Mouse (Mus musculus) spleen, adult 12 weeks (tissue): ENCODE results near the gene Slc17a8.
"Not testable (repeated sequence)": the region's sequence is repeated elsewhere in the genome, so short reads cannot be mapped to it uniquely, and the experiment has no call there.

Experiments used
- DNase-seq: peaks from one replicate; pipeline ENCODE4 v3.0.0; 2022; ENCODE audit warnings: low spot score

The Slc17a8 gene

DNA sequence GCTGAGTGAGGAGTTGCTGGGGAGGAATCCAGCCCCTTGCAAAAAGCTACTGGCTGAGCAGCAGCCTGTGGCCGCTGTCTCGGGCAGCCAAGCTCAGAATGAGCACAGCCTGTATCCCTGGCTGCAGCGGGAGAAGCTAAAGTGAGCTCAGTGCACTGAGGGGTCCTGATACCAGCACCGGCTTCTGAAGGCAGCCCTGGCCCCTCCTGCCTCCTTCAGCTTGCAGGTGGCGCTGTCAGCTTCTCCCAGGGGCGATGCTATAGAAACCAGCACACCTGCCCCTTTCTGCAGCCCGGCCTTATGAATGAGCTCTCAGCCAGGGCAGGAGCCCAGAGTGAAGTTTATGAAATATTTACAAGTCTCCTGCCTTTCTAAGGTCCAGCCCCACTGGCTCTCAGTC is at the start of gene Slc17a8:
Gene Slc17a8, minus strand, starts transcription at position 125 of the 400 bp plus-strand sequence.
- no peak for DNase-seq

DNA sequence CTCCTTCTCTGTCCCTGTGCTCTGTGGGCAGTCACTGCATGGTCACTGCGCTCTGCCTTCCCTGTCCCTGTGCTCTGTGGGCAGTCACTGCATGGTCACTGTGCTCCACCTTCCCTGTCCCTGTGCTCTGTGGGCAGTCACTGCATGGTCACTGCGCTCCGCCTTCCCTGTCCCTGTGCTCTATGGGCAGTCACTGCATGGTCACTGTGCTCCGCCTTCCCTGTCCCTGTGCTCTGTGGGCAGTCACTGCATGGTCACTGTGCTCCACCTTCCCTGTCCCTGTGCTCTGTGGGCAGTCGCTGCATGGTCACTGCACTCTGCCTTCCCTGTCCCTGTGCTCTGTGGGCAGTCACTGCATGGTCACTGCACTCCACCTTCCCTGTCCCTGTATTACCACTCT is 49.3 kb upstream of the Slc17a8 start:
- DNase-seq = not testable (repeated sequence)

DNA sequence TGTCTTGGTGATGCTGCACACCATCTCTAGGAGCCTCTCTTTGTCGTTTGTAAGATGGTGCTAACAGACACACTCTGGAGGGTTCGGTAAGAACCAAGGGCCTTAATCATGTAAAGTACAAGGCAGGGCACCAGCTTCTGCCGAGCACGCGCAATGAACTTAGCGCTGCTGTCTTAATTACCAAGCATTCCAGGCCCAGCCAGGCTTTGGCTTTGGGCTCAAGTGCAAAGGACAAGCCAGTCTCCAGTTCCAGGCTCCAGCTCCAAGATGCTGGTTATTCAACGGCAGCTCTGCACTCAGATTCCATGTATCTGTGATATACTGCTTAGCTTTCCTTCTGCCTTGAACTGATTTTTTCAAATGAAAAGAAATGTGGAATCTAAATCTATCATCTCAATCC is 46.5 kb upstream of the Slc17a8 start:
- no peak for DNase-seq

DNA sequence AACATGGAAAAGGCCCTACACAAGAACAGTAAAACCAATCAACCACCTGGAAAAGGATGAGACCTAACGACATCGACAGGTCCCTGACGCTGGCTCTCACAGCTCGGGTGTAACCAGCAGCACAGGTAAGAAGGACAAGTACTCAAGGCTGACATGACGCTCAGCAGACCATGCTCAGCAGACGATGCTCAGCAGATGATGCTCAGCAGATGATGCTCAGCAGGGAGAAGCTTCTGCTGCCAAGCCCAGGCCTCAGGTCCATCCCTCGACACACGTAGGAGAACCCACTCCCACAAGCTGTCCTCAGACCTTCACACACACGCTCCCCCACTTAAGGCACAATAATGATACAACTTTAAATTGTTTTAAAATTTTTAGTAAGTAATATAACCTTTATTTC is 44.6 kb upstream of the Slc17a8 start:
- no peak for DNase-seq

DNA sequence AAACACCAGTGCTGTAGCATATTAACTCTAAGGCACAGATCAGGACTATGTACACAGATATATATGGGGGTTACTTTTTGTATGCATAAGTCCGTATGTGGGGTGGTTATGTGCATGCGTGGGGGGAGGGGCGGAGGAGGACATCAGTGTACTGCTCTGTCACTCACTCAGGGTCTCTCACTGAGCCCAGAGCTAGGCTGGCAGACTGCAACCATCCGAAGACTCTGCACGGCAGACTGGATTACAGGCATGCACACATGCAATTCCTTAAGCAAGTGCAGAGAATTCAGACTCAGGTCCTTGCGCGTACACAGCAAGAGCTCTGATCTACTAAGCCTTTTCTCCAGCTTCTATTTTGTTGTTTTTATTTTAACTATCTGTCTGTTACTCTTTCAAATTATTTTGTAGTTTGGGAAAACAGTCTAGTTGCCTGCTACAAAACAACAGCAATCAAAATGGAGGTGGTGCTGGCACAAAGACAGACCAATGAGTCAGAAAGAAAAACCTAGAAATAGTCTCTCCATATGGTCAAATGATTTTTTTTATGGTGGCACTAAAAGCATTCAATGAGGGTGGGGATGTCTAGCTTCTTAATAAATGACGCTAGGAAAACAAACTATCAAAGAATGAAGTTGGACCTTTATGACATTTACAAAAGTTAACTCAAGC is 44.1 kb upstream of the Slc17a8 start:
- no peak for DNase-seq

DNA sequence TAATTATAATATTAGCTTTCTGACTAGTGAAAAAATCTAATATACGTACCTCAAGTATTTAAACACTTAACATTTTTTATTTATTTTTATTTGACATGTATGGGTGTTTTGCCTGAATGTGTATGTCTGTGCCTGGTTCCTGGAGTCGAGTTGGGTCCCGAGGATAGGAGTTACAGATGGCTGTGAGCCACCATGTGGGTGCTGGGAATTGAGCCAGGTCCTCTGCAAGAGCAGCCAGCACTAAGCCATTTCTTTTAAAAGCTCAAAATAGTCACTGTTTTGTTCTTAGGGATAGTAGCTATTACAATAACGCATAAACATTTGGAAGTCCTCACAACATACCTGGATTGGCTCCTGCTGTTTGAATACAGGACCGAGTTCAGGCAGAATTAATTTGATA is 35.3 kb upstream of the Slc17a8 start:
- no peak for DNase-seq

DNA sequence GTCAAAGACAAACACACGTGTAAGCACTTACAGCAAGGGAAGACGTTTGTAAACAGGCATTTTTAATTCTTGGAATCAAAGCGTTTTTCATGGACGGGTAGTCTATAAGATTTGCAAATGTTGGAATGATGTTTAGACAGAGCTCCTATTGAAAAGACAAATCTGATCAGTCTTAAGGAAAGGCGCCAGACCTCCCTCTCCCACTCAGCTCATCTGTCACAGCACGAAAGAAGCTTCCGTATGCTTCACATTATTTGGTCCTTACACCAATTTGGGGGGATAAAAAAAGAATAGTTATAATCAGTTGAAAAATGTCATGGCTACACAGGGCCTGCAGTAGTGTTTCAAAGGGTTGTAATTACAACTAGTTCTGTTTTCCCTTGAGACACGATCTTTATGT is 31.9 kb upstream of the Slc17a8 start:
- no peak for DNase-seq

DNA sequence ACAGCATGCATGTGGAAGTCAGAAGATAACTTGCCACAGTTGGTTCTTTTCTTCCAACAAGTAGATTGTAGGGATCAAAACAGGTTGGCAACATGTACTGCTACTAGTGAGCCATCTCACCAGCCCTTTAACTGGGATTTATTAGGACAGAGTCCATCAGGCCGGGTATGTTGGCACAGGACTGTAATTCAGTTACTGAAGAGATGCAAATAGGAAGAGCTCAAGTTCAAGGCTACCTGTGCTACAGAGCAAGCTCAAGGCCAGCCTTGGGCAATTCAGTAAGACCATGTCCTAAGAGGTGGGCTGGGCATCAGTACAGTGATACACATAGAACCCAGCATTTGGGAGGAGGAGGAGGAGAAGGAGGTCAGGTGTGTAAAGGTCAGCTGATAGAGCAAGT is 30.6 kb upstream of the Slc17a8 start:
- DNase-seq = no peak

DNA sequence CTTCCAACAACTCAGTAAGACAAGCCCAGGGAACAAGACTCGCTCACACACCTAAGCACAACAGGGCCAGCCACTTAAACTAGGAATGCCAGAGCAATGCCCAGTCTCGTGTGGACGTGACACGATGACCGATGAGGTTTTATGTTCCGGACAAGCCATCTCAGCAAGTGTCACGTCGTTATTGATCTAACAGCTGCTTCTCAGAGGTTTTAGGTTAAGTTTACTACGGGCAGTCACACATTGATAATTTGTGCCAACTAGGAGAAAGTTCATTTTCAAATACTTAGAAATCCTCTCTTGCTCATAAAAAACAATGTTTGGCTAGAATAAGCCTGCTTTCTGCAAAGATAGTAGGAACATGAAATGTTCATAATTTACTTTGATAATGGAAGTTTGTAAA is 25.9 kb upstream of the Slc17a8 start:
- no peak for DNase-seq

DNA sequence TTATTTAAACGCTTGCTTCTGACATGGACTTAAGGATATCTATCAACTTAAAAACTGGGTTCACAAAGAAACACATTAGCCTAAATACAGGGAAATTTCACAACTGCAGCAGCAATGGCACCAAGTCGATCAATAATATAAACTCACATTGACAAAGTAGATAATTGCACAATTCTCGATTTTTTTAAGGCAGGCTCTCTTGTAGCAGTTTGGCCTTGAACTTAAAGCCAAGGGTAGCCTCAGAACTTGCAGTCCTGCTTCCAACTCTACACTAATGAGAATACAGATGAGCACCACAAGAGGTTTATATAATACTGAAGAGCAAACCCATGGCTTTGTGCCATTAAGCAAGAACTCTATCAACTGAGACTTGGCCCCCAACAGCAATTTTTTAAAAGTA is 15.9 kb upstream of the Slc17a8 start:
- DNase-seq = no peak

DNA sequence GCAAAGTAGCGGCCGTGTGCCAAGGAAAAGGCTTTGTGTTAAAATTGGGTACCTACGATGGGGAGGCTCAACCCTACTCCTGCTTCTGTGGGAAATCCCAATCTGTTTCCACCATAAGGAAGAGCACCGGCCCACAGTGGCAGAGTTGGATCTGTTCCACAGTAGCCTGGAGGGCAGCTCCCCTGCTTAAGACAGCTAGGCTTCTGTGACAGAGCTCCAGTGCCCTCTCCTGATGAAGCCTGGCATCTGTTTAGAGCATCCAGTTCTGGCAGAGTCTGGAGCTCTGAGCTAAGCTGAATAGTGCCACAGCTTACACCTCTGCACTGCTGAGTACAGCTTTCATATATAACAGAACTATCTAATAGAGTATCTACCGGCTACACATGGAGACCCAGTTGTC is 14.0 kb upstream of the Slc17a8 start:
- no peak for DNase-seq

DNA sequence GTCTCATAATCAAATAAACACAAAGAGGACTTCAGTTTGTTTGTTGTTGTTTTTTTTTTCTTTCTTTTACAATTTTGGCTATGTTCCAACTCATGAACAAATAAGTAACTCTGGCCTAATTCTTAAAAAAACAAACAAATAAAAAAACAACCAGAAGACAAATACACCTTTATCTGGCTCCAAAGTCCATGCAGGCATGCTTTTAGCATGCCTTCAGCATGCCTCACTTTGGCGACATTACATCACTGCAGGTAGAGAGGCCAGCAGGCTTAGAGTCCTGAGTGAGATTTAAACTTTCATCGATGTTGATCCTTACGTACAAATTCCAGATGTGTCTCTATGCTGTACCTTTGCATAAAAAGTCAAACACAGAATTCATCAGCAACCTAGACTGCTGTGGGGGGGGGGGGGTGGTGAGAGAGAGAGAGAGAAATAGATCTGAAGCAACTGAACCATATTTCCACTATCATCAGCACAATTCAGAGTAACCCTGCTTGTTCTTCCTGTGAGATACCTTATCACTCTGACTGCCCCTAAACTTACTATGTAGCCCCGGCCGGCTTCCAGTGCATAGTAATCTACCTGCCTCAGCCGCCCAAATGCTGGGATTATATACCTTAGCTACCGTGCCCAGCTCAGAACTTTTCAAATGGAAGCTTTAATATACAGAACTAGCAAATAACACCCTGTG is 12.8 kb upstream of the Slc17a8 start:
- DNase-seq = no peak

DNA sequence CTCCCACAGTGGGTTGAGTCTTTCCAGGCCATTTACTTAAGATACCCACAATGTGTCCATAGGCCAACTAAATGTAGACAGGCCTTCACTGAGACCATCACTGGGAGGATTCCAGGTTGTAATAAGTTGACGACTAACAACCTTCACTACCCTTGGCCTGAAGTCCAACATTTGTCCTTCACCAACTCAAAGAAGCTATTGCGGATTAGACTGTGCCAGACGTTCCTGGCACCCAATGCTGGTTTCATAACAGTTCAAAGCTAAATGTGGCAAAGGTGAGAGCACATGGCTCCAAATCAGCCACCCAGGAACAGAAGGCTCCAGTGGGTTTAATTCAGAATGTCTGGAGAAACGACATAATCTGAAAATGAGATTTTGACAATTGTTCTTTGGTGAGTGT is 12.1 kb upstream of the Slc17a8 start:
- DNase-seq = no peak

DNA sequence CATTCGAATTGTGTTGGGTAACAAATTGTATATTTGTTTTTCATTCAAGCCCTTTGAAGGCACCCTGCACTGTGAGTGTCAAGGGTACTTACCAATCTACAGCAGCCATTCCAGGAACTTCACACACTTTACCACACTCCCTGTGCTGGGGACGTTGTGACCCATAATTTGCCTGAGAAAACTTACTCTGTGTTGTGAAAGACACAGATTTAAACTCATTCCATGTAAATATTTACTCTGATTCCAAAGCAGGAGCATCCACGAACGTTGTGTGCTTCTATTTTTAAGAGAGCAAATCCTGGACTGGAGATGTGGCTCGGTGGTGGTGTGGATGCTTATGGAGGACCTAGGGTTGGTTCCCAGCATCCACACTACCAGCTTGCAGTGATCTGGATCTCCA is 10.8 kb upstream of the Slc17a8 start:
- no peak for DNase-seq

DNA sequence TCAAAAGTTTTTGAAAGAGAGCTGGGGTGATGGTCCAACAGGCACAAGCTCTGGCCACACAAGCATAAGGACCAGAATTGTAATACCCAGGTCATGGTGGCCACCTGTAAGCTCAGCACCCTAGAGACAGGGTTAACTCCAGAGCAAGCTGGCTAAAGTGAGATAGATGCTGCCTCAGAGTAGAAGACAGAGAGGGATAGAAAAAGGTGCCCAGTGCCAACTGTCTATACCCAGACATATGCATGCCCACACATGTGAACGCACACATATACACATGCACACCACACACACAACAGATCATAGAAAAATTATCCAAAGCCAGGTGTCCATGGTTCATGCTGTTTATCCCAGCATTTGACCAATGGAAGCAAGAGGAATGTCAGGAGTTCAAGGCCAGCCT is 9.5 kb upstream of the Slc17a8 start:
- DNase-seq = no peak

DNA sequence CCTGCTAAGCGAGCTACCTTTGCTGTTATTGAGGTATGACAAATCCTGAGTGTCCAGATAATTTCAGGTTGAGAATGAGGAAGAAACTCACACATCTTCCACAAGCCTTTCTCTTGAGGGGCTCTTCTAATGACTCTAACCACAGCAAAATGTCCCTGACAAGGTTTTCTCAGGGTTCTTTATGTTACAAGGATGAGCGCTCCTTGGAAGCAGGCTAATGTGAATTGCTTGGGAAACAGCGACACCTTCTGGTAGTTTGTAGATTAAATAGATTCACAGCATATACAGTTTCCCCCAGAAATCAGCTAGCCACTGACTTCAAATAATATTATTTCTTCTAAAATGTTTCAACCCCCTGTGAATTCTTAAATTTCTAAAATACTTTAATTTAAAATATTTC is 9.0 kb upstream of the Slc17a8 start:
- DNase-seq = no peak

DNA sequence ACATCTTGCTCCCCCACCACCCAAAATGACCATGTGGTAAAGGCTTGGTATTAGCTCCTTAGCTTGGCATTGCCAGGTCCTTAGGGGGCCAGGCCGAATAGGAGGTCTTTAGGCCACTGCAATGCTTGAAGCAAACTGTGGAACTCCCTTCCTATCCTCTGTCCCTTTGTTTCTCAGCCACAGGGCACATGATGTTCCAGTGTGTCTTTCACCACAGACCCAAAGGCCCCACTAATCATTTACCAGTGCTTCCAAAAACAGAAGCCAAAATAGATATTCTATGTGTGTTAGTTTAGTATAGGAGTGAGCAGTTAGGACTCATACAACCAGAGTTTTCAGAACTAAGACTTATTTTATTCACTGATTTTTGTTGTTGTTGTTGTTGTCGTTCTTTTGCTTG is 5.7 kb upstream of the Slc17a8 start:
- no peak for DNase-seq

DNA sequence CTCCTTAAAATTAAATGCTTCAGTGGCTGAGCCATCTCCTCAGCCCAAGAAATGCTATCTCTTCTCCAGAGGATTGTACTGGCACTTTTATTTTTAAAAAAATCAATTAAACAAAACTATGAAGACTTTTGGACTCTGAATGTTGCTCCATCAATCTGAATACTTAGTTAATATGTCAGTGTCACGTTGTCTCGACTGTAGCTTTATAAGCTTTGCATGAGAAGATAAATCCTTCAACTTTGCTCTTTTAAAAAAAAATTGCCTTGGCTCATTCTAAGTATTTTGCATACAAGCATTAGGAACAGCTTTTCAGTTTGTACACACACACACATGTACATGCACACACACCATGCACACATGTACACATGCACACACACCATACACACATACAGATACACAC is 3.1 kb upstream of the Slc17a8 start:
- no peak for DNase-seq

DNA sequence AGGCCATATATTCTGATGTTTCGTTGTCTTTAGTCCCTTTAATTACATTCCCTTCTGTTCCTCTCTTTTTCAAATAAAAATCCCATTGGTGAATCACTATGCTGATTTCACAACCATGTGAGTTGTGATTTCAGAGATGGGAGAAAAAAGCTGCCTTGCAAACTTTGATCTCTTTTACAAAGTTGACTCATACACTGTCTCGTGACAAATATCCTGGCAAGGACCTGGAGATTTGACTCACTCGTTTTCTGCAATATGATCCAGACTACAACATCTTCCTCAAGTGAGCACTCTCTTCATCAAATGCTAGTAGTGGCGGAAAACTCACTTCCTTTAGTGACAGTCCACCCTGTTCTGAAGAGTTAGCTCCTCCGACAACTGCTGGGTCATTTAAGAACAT is 21.7 kb downstream of the Slc17a8 start:
- DNase-seq = no peak

DNA sequence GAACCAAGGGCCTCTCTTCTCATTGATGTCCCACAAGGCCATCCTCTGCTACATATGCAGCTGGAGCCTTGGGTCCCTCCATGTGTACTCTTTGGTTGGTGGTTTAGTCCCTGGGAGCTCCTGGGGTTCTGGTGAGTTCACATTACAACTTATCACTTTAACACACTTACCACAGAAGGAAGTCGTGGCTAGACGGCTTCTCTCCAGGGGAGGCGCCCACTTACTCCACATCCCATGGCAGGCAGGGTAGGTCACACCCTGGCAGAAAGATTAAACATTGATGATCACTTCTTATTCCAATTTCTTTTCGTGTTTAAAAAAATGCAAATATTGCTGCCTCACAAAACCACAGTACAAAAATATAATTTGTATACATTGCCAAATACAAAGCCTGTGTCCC is 23.8 kb downstream of the Slc17a8 start:
- no peak for DNase-seq

DNA sequence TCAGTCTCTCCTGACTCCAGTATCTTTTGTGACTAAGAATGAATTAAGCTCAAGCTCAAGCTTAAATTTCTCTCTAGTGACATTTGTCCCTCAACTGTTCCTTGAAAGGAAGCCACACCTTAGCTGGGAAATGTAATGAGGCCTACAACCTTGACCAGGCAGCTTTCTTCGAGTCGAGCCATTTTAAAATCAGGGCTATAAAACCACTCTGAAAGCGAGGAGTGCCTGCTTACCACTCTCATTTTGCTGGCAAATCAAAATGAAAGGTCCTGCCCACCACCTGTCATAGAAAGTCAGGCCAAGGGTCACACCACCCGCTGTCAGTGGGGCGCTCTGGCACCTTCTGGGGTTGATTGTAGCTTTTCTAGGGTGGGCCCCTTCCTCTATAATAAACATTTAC is 25.1 kb downstream of the Slc17a8 start:
- DNase-seq = no peak

DNA sequence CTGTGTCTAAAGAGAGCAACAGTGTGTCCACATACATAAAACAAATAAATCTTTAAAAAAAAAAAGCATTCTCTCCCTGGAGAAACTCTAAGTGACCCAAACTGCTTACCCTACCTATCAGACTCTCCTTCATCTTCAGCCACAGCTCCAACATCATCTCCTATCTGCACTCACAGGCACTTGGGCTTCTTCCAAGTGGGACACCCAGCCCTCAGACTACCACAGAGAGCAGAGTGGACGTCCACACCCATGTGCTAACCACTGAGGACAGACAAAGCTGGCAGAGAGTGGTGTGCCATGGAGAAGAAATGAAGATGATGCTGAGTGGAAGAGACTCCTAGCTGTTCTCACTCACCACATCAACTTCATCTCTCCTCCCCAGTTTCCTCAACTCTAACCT is 25.5 kb downstream of the Slc17a8 start:
- DNase-seq = no peak

DNA sequence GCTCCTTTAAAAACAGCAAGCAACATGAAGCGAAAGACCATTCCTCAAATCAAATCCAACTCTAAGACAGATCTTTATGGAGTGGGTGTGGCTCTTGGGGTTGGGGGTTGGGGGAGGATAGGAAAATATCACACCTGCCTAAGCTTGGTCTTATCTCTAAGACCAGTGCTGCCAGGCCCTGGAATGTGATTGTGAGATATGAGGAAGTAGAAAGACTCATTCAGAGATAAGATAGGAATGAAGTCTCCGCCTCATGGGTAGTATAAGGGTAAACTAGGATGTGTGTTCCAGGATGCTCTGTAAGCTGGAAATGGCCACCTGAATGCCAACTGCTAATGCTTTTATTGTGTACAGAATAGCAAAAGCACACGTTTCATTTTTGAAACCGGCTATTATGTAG is 26.7 kb downstream of the Slc17a8 start:
- DNase-seq = no peak

DNA sequence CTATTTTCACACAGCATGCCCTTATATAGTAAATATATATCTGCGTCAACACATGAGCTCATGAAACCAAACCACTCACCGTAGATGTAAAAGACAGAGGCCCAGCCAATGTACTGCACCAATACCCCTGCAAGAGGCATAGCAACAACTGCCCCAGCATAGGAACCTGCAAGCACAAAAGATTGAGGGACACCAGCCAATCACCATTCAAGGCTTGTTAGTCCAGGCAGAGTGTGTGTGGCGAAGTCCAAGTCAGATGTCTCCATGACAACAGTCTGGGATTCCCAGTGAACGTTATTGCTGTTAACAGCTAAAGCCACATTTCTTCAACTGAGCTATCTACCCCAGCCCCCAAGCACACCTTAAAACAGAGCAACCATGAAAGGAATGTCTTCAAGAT is 28.3 kb downstream of the Slc17a8 start:
- no peak for DNase-seq
